Mouse (Mus musculus): ENCODE measurements around the gene Olfr725. TPM values are rescaled to one million over a fixed set of nuclear protein-coding genes. Genes with fewer than 3 reads are reported as not detected.

Olfr725 gene
- total and polyA plus RNA-seq, 2 experiments from 2014 or later: not detected

- Histone ChIP-seq H3K4me1 (ENCODE audit: control insufficient read depth, insufficient read depth) (no peaks in the 10 kb centered on the region), H3K36me3 (replicated peaks; ENCODE audit: control insufficient read depth, insufficient read depth, low read length) (no peaks in the 10 kb centered on the region), H3K27ac (ENCODE audit: low read depth) (no peak overlapping the region), H3K4me3 (ENCODE audit: low read depth, low read length) (no peak overlapping the region), H3K4me2 (ENCODE audit: low read depth, low read length) (no peak overlapping the region), H3K9me3 (replicated peaks; ENCODE audit: control insufficient read depth, low read length) (no peaks in the 10 kb centered on the region), H3K27me3 (ENCODE audit: control insufficient read depth, insufficient read depth, low read length) (no peaks in the 10 kb centered on the region), H3K9ac (replicated peaks; ENCODE audit: low read depth, low read length) (no peak overlapping the region)
- WGBS: 75% methylated on average over 2 of the region's 2 CpGs
- ATAC-seq (ENCODE audit: insufficient read depth, low read depth): no peak
- TF ChIP-seq EP300 (IDR thresholded peaks at IDR 0.05; ENCODE audit: low read depth) (no peak), CTCF (IDR thresholded peaks at IDR 0.05; ENCODE audit: low read depth) (no peak)
- DNase-seq (ENCODE audit: low spot score): no peak
Measured at GRCm38 (mm10) chr14:50032041-50032440, 8.1 kb downstream of the Olfr725 start.

GRCm38 (mm10) chr14:50031356-50031755 lies 8.8 kb downstream of the Olfr725 start:
- H3K4me1 ChIP-seq (ENCODE audit: control insufficient read depth, insufficient read depth): no peaks in the 10 kb centered on the region
- 73% methylated on average over 4 of the region's 4 CpGs for WGBS
- no peaks in the 10 kb centered on the region for H3K36me3 ChIP-seq (replicated peaks; ENCODE audit: control insufficient read depth, insufficient read depth, low read length)
- ATAC-seq (ENCODE audit: insufficient read depth, low read depth) (no peak), DNase-seq (ENCODE audit: low spot score) (no peak)
- no peak overlapping the region for H3K4me3 ChIP-seq (ENCODE audit: low read depth, low read length)
- H3K9me3 ChIP-seq (replicated peaks; ENCODE audit: control insufficient read depth, low read length): no peaks in the 10 kb centered on the region
- no peak overlapping the region for H3K27ac ChIP-seq (ENCODE audit: low read depth)
- no peaks in the 10 kb centered on the region for H3K27me3 ChIP-seq (ENCODE audit: control insufficient read depth, insufficient read depth, low read length)
- no peak overlapping the region for H3K9ac ChIP-seq (replicated peaks; ENCODE audit: low read depth, low read length)
- TF ChIP-seq CTCF (IDR thresholded peaks at IDR 0.05; ENCODE audit: low read depth): no peak
- TF ChIP-seq EP300 (IDR thresholded peaks at IDR 0.05; ENCODE audit: low read depth): no peak
- H3K4me2 ChIP-seq (ENCODE audit: low read depth, low read length): no peak overlapping the region

- WGBS: 67% methylated on average over 2 of the region's 2 CpGs
- Histone ChIP-seq H3K4me2 (ENCODE audit: low read depth, low read length) (no peak overlapping the region), H3K27me3 (ENCODE audit: control insufficient read depth, insufficient read depth, low read length) (no peaks in the 10 kb centered on the region), H3K9me3 (replicated peaks; ENCODE audit: control insufficient read depth, low read length) (no peaks in the 10 kb centered on the region), H3K36me3 (replicated peaks; ENCODE audit: control insufficient read depth, insufficient read depth, low read length) (no peaks in the 10 kb centered on the region), H3K9ac (replicated peaks; ENCODE audit: low read depth, low read length) (no peak overlapping the region), H3K4me1 (ENCODE audit: control insufficient read depth, insufficient read depth) (no peaks in the 10 kb centered on the region), H3K4me3 (ENCODE audit: low read depth, low read length) (no peak overlapping the region), H3K27ac (ENCODE audit: low read depth) (no peak overlapping the region)
- DNase-seq (ENCODE audit: low spot score): no peak
- TF ChIP-seq CTCF (IDR thresholded peaks at IDR 0.05; ENCODE audit: low read depth): no peak
- TF ChIP-seq EP300 (IDR thresholded peaks at IDR 0.05; ENCODE audit: low read depth): no peak
- ATAC-seq (ENCODE audit: insufficient read depth, low read depth): no peak
Measured at GRCm38 (mm10) chr14:50026371-50026770, 13.8 kb downstream of the Olfr725 start.

Other genes starting within 250 kb of the Olfr725 start
- not detected in 2 replicates for gene Olfr722, start 138.4 kb downstream of the Olfr725 start, total RNA-seq (2014; rRNA removed; ENCODE audit: low replicate concordance)
- gene Olfr722, start 138.4 kb downstream of the Olfr725 start, polyA plus RNA-seq (2015; fragmentation: Nextera tagmentation; extraction: Ambion mirVana): not detected in 2 replicates
- not detected in 2 replicates for gene Olfr723, start 108.6 kb downstream of the Olfr725 start, total RNA-seq (2014; rRNA removed; ENCODE audit: low replicate concordance)
- not detected in 2 replicates for gene Olfr723, start 108.6 kb downstream of the Olfr725 start, polyA plus RNA-seq (2015; fragmentation: Nextera tagmentation; extraction: Ambion mirVana)
- not detected in 2 replicates for gene Olfr724, start 77.1 kb downstream of the Olfr725 start, total RNA-seq (2014; rRNA removed; ENCODE audit: low replicate concordance)
- gene Olfr724, start 77.1 kb downstream of the Olfr725 start, polyA plus RNA-seq (2015; fragmentation: Nextera tagmentation; extraction: Ambion mirVana): not detected in 2 replicates
- not detected in 2 replicates for gene Olfr726, start 50.6 kb upstream of the Olfr725 start, total RNA-seq (2014; rRNA removed; ENCODE audit: low replicate concordance)
- gene Olfr726, start 50.6 kb upstream of the Olfr725 start, polyA plus RNA-seq (2015; fragmentation: Nextera tagmentation; extraction: Ambion mirVana): not detected in 2 replicates
- not detected in 2 replicates for gene Olfr727, start 82.8 kb upstream of the Olfr725 start, total RNA-seq (2014; rRNA removed; ENCODE audit: low replicate concordance)
- gene Olfr727, start 82.8 kb upstream of the Olfr725 start, polyA plus RNA-seq (2015; fragmentation: Nextera tagmentation; extraction: Ambion mirVana): not detected in 2 replicates
- gene Olfr728, start 102.3 kb upstream of the Olfr725 start, total RNA-seq (2014; rRNA removed; ENCODE audit: low replicate concordance): not detected in 2 replicates
- not detected in 2 replicates for gene Olfr728, start 102.3 kb upstream of the Olfr725 start, polyA plus RNA-seq (2015; fragmentation: Nextera tagmentation; extraction: Ambion mirVana)
- gene Olfr729, start 112.5 kb upstream of the Olfr725 start, total RNA-seq (2014; rRNA removed; ENCODE audit: low replicate concordance): not detected in 2 replicates
- not detected in 2 replicates for gene Olfr729, start 112.5 kb upstream of the Olfr725 start, polyA plus RNA-seq (2015; fragmentation: Nextera tagmentation; extraction: Ambion mirVana)
- not detected in 2 replicates for gene Olfr730, start 147.8 kb upstream of the Olfr725 start, total RNA-seq (2014; rRNA removed; ENCODE audit: low replicate concordance)
- not detected in 2 replicates for gene Olfr730, start 147.8 kb upstream of the Olfr725 start, polyA plus RNA-seq (2015; fragmentation: Nextera tagmentation; extraction: Ambion mirVana)
- gene Olfr731, start 201.5 kb upstream of the Olfr725 start, total RNA-seq (2014; rRNA removed; ENCODE audit: low replicate concordance): not detected in 2 replicates
- not detected in 2 replicates for gene Olfr731, start 201.5 kb upstream of the Olfr725 start, polyA plus RNA-seq (2015; fragmentation: Nextera tagmentation; extraction: Ambion mirVana)
- gene Olfr732, start 243.8 kb upstream of the Olfr725 start, total RNA-seq (2014; rRNA removed; ENCODE audit: low replicate concordance): not detected in 2 replicates
- not detected in 2 replicates for gene Olfr732, start 243.8 kb upstream of the Olfr725 start, polyA plus RNA-seq (2015; fragmentation: Nextera tagmentation; extraction: Ambion mirVana)

Data from heart, postnatal 0 days (tissue).